Mouse (Mus musculus): ENCODE results near the gene Rab43. TPM values are rescaled to one million over a fixed set of nuclear protein-coding genes. Genes with fewer than 3 reads are reported as not detected.

Gene Rab43
- polyA plus RNA-seq, 1 experiment from 2014 or later = 7.5 TPM

GRCm38 (mm10) chr6:87746059-87746458 lies 65.9 kb downstream of the Rab43 start:
- no peak overlapping the region for H3K4me2 ChIP-seq (ENCODE audit: low read depth, severe bottlenecking)
- DNase-seq (ENCODE audit: low spot score) (no peak), ATAC-seq (ENCODE audit: insufficient number of reproducible peaks, low FRiP score, low TSS enrichment, low read depth) (no peak)
- no peak overlapping the region for H3K27ac ChIP-seq (replicated peaks; ENCODE audit: low read depth, low read length)
- H3K9me3 ChIP-seq (ENCODE audit: control insufficient read depth, low read length) = no peaks in the 10 kb centered on the region
- no peak overlapping the region for H3K9ac ChIP-seq (ENCODE audit: low read length)
- no peaks in the 10 kb centered on the region for H3K27me3 ChIP-seq (ENCODE audit: control insufficient read depth, insufficient read depth, low read length)
- H3K4me1 ChIP-seq (ENCODE audit: control insufficient read depth, insufficient read depth, low read length) = no peaks in the 10 kb centered on the region
- H3K36me3 ChIP-seq (ENCODE audit: control insufficient read depth, insufficient read depth, low read length) = no peaks in the 10 kb centered on the region
- WGBS = 70% methylated on average over 3 of the region's 3 CpGs
- no peak overlapping the region for H3K4me3 ChIP-seq (ENCODE audit: low read depth, low read length)

GRCm38 (mm10) chr6:87745301-87745700 lies 66.7 kb downstream of the Rab43 start:
- Histone ChIP-seq H3K36me3 (ENCODE audit: control insufficient read depth, insufficient read depth, low read length) (no peaks in the 10 kb centered on the region), H3K27me3 (ENCODE audit: control insufficient read depth, insufficient read depth, low read length) (no peaks in the 10 kb centered on the region), H3K4me2 (ENCODE audit: low read depth, severe bottlenecking) (no peak overlapping the region), H3K27ac (replicated peaks; ENCODE audit: low read depth, low read length) (no peak overlapping the region), H3K9ac (ENCODE audit: low read length) (no peak overlapping the region), H3K9me3 (ENCODE audit: control insufficient read depth, low read length) (no peaks in the 10 kb centered on the region), H3K4me3 (ENCODE audit: low read depth, low read length) (no peak overlapping the region), H3K4me1 (ENCODE audit: control insufficient read depth, insufficient read depth, low read length) (no peaks in the 10 kb centered on the region)
- ATAC-seq (ENCODE audit: insufficient number of reproducible peaks, low FRiP score, low TSS enrichment, low read depth) = no peak
- no peak for DNase-seq (ENCODE audit: low spot score)
- 34% methylated on average over 1 of the region's 1 CpGs for WGBS

GRCm38 (mm10) chr6:87744632-87745031 lies 67.3 kb downstream of the Rab43 start:
- 85% methylated on average over 3 of the region's 3 CpGs for WGBS
- no peaks in the 10 kb centered on the region for H3K27me3 ChIP-seq (ENCODE audit: control insufficient read depth, insufficient read depth, low read length)
- DNase-seq (ENCODE audit: low spot score) (no peak), ATAC-seq (ENCODE audit: insufficient number of reproducible peaks, low FRiP score, low TSS enrichment, low read depth) (no peak)
- no peak overlapping the region for H3K4me2 ChIP-seq (ENCODE audit: low read depth, severe bottlenecking)
- no peak overlapping the region for H3K9ac ChIP-seq (ENCODE audit: low read length)
- H3K4me3 ChIP-seq (ENCODE audit: low read depth, low read length) = no peak overlapping the region
- no peaks in the 10 kb centered on the region for H3K9me3 ChIP-seq (ENCODE audit: control insufficient read depth, low read length)
- no peaks in the 10 kb centered on the region for H3K4me1 ChIP-seq (ENCODE audit: control insufficient read depth, insufficient read depth, low read length)
- no peak overlapping the region for H3K27ac ChIP-seq (replicated peaks; ENCODE audit: low read depth, low read length)
- no peaks in the 10 kb centered on the region for H3K36me3 ChIP-seq (ENCODE audit: control insufficient read depth, insufficient read depth, low read length)

GRCm38 (mm10) chr6:87743281-87743680 lies 68.7 kb downstream of the Rab43 start:
- no peak overlapping the region for H3K4me2 ChIP-seq (ENCODE audit: low read depth, severe bottlenecking)
- no peaks in the 10 kb centered on the region for H3K27me3 ChIP-seq (ENCODE audit: control insufficient read depth, insufficient read depth, low read length)
- no peak for ATAC-seq (ENCODE audit: insufficient number of reproducible peaks, low FRiP score, low TSS enrichment, low read depth)
- no peak overlapping the region for H3K27ac ChIP-seq (replicated peaks; ENCODE audit: low read depth, low read length)
- 80% methylated on average over 5 of the region's 5 CpGs for WGBS
- H3K4me1 ChIP-seq (ENCODE audit: control insufficient read depth, insufficient read depth, low read length) = no peaks in the 10 kb centered on the region
- H3K36me3 ChIP-seq (ENCODE audit: control insufficient read depth, insufficient read depth, low read length) = no peaks in the 10 kb centered on the region
- H3K9me3 ChIP-seq (ENCODE audit: control insufficient read depth, low read length) = no peaks in the 10 kb centered on the region
- DNase-seq (ENCODE audit: low spot score) = no peak
- H3K4me3 ChIP-seq (ENCODE audit: low read depth, low read length) = no peak overlapping the region
- no peak overlapping the region for H3K9ac ChIP-seq (ENCODE audit: low read length)

- ATAC-seq (ENCODE audit: insufficient number of reproducible peaks, low FRiP score, low TSS enrichment, low read depth) = no peak
- no peak overlapping the region for H3K4me3 ChIP-seq (ENCODE audit: low read depth, low read length)
- H3K9ac ChIP-seq (ENCODE audit: low read length) = no peak overlapping the region
- no peaks in the 10 kb centered on the region for H3K36me3 ChIP-seq (ENCODE audit: control insufficient read depth, insufficient read depth, low read length)
- WGBS = 86% methylated on average over 5 of the region's 5 CpGs
- H3K4me2 ChIP-seq (ENCODE audit: low read depth, severe bottlenecking) = no peak overlapping the region
- no peak overlapping the region for H3K27ac ChIP-seq (replicated peaks; ENCODE audit: low read depth, low read length)
- H3K4me1 ChIP-seq (ENCODE audit: control insufficient read depth, insufficient read depth, low read length) = no peaks in the 10 kb centered on the region
- no peak for DNase-seq (ENCODE audit: low spot score)
- H3K27me3 ChIP-seq (ENCODE audit: control insufficient read depth, insufficient read depth, low read length) = no peaks in the 10 kb centered on the region
- H3K9me3 ChIP-seq (ENCODE audit: control insufficient read depth, low read length) = no peaks in the 10 kb centered on the region
Measured at GRCm38 (mm10) chr6:87742804-87743203, 69.2 kb downstream of the Rab43 start.

- DNase-seq (ENCODE audit: low spot score) (no peak), ATAC-seq (ENCODE audit: insufficient number of reproducible peaks, low FRiP score, low TSS enrichment, low read depth) (no peak)
- Histone ChIP-seq H3K36me3 (ENCODE audit: control insufficient read depth, insufficient read depth, low read length) (no peaks in the 10 kb centered on the region), H3K27me3 (ENCODE audit: control insufficient read depth, insufficient read depth, low read length) (no peaks in the 10 kb centered on the region), H3K9me3 (ENCODE audit: control insufficient read depth, low read length) (no peaks in the 10 kb centered on the region), H3K4me2 (ENCODE audit: low read depth, severe bottlenecking) (no peak overlapping the region), H3K27ac (replicated peaks; ENCODE audit: low read depth, low read length) (no peak overlapping the region), H3K9ac (ENCODE audit: low read length) (no peak overlapping the region), H3K4me1 (ENCODE audit: control insufficient read depth, insufficient read depth, low read length) (no peaks in the 10 kb centered on the region), H3K4me3 (ENCODE audit: low read depth, low read length) (no peak overlapping the region)
- 89% methylated on average over 8 of the region's 8 CpGs for WGBS
Measured at GRCm38 (mm10) chr6:87741978-87742377, 70.0 kb downstream of the Rab43 start.

- no peak overlapping the region for H3K4me3 ChIP-seq (ENCODE audit: low read depth, low read length)
- H3K4me2 ChIP-seq (ENCODE audit: low read depth, severe bottlenecking) = no peak overlapping the region
- H3K4me1 ChIP-seq (ENCODE audit: control insufficient read depth, insufficient read depth, low read length) = no peaks in the 10 kb centered on the region
- H3K27me3 ChIP-seq (ENCODE audit: control insufficient read depth, insufficient read depth, low read length) = no peaks in the 10 kb centered on the region
- DNase-seq (ENCODE audit: low spot score) (no peak), ATAC-seq (ENCODE audit: insufficient number of reproducible peaks, low FRiP score, low TSS enrichment, low read depth) (no peak)
- H3K9me3 ChIP-seq (ENCODE audit: control insufficient read depth, low read length) = no peaks in the 10 kb centered on the region
- no peak overlapping the region for H3K27ac ChIP-seq (replicated peaks; ENCODE audit: low read depth, low read length)
- no peaks in the 10 kb centered on the region for H3K36me3 ChIP-seq (ENCODE audit: control insufficient read depth, insufficient read depth, low read length)
- H3K9ac ChIP-seq (ENCODE audit: low read length) = no peak overlapping the region
Measured at GRCm38 (mm10) chr6:87740496-87740895, 71.5 kb downstream of the Rab43 start.

- 51% methylated on average over 6 of the region's 6 CpGs for WGBS
- H3K36me3 ChIP-seq (ENCODE audit: control insufficient read depth, insufficient read depth, low read length) = no peaks in the 10 kb centered on the region
- ATAC-seq (ENCODE audit: insufficient number of reproducible peaks, low FRiP score, low TSS enrichment, low read depth) = no peak
Measured at GRCm38 (mm10) chr6:87739898-87740297, 72.1 kb downstream of the Rab43 start.

More at GRCm38 (mm10) chr6:87739898-87740297, 72.1 kb downstream of the Rab43 start:
- H3K4me3 ChIP-seq (ENCODE audit: low read depth, low read length) = no peak overlapping the region
- H3K27ac ChIP-seq (replicated peaks; ENCODE audit: low read depth, low read length) = no peak overlapping the region
- no peak overlapping the region for H3K4me2 ChIP-seq (ENCODE audit: low read depth, severe bottlenecking)
- H3K9ac ChIP-seq (ENCODE audit: low read length) = no peak overlapping the region
- H3K27me3 ChIP-seq (ENCODE audit: control insufficient read depth, insufficient read depth, low read length) = no peaks in the 10 kb centered on the region
- DNase-seq (ENCODE audit: low spot score) = no peak
- H3K4me1 ChIP-seq (ENCODE audit: control insufficient read depth, insufficient read depth, low read length) = no peaks in the 10 kb centered on the region
- H3K9me3 ChIP-seq (ENCODE audit: control insufficient read depth, low read length) = no peaks in the 10 kb centered on the region

All from limb, embryonic 11.5 days (tissue).